Comparison of ENCODE assay signal across 8 mouse cellular contexts in genomic region chr2:163203635-163204547, GRCm38 (mm10). TPM values are rescaled to one million over a fixed set of nuclear protein-coding genes. Genes with fewer than 3 reads are reported as not detected.
DNase-seq lines count a peak whose midpoint lies in the region; ATAC-seq and TF ChIP-seq lines count a peak whose summit lies in the region.

No protein-coding gene starts in this region.

- no peaks in the 10 kb centered on the region for H3K9me3 ChIP-seq in forebrain, embryonic 16.5 days (ENCODE audit: control insufficient read depth, low read length)
- no peaks in the 10 kb centered on the region; the same call in 1 of the 2 replicates for H3K9me3 ChIP-seq in limb, embryonic 10.5 days (replicated peaks)
- H3K9me3 ChIP-seq in midbrain, embryonic 16.5 days (replicated peaks; ENCODE audit: control insufficient read depth, low read length, poor library complexity, severe bottlenecking): peaks cover 7% of the 10 kb centered on the region; the same call in 1 of the 2 replicates

- peak; percentile 21 for ATAC-seq in forebrain, embryonic 16.5 days
- 0 out of 2 replicates have a peak, but pooled peaks have one; percentile 15 for ATAC-seq in midbrain, embryonic 16.5 days
- no peak for ATAC-seq in erythroid progenitor cell, adult 5-6 weeks (replicated peaks; ENCODE audit: low FRiP score, poor library complexity, severe bottlenecking)

- DNase-seq in layer of hippocampus, adult 2 months (ENCODE audit: low spot score in 2 of 2): no peak
- DNase-seq in layer of hippocampus, adult 11-12 months (ENCODE audit: low spot score): no peak
- DNase-seq in adrenal gland, postnatal 14 days: peak; percentile 47
- peak; percentile 59 for DNase-seq in limb, embryonic 10.5 days (ENCODE audit: low spot score)
- no peak for DNase-seq in spleen, postnatal 4 days (ENCODE audit: low spot score in 2 of 2)

- H3K36me3 ChIP-seq in forebrain, embryonic 16.5 days (ENCODE audit: control insufficient read depth, insufficient read depth): no peaks in the 10 kb centered on the region
- no peaks in the 10 kb centered on the region for H3K36me3 ChIP-seq in limb, embryonic 10.5 days
- no peaks in the 10 kb centered on the region for H3K36me3 ChIP-seq in midbrain, embryonic 16.5 days (ENCODE audit: control insufficient read depth, insufficient read depth, low read length)

- under 1% methylated on average over 74 of the region's 75 CpGs for WGBS in forebrain, embryonic 16.5 days
- 1% methylated on average over 75 of the region's 75 CpGs for WGBS in limb, embryonic 10.5 days
- WGBS in midbrain, embryonic 16.5 days: under 1% methylated on average over 75 of the region's 75 CpGs

- peaks cover 33% of the 10 kb centered on the region for H3K4me1 ChIP-seq in forebrain, embryonic 16.5 days (replicated peaks; ENCODE audit: control insufficient read depth, insufficient read depth, low read length)
- H3K4me1 ChIP-seq in limb, embryonic 10.5 days: peaks cover 33% of the 10 kb centered on the region
- peaks cover 31% of the 10 kb centered on the region for H3K4me1 ChIP-seq in midbrain, embryonic 16.5 days (ENCODE audit: control insufficient read depth, insufficient read depth, low read length)

- TF ChIP-seq CTCF in layer of hippocampus, adult 2 months (conservative IDR thresholded peaks at IDR 0.05): no peak

- peak overlapping the region; percentile 69 for H3K4me2 ChIP-seq in forebrain, embryonic 16.5 days (ENCODE audit: low read length)
- H3K4me2 ChIP-seq in midbrain, embryonic 16.5 days (ENCODE audit: low read length): peak overlapping the region; percentile 77

- peak overlapping the region; percentile 80 for H3K27ac ChIP-seq in layer of hippocampus, adult 2 months
- no peak overlapping the region for H3K27ac ChIP-seq in forebrain, embryonic 16.5 days (ENCODE audit: low read length)
- H3K27ac ChIP-seq in limb, embryonic 10.5 days: no peak overlapping the region
- H3K27ac ChIP-seq in midbrain, embryonic 16.5 days (ENCODE audit: low read length): peak overlapping the region; percentile 78

- peaks cover 11% of the 10 kb centered on the region for H3K27me3 ChIP-seq in forebrain, embryonic 16.5 days (replicated peaks; ENCODE audit: control insufficient read depth, insufficient read depth, low read length)
- peaks cover 86% of the 10 kb centered on the region for H3K27me3 ChIP-seq in limb, embryonic 10.5 days (ENCODE audit: low read depth, poor library complexity, severe bottlenecking)
- no peaks in the 10 kb centered on the region for H3K27me3 ChIP-seq in midbrain, embryonic 16.5 days (ENCODE audit: control insufficient read depth, insufficient read depth, low read depth, low read length)

- H3K9ac ChIP-seq in forebrain, embryonic 16.5 days (replicated peaks; ENCODE audit: low read depth, low read length): peak overlapping the region; percentile 43
- H3K9ac ChIP-seq in midbrain, embryonic 16.5 days (ENCODE audit: low read depth, low read length): peak overlapping the region; percentile 84

- H3K4me3 ChIP-seq in layer of hippocampus, adult 2 months: peak overlapping the region; percentile 62
- peak overlapping the region; percentile 45 for H3K4me3 ChIP-seq in forebrain, embryonic 16.5 days (replicated peaks; ENCODE audit: low read length)
- H3K4me3 ChIP-seq in limb, embryonic 10.5 days: peak overlapping the region; percentile 58
- peak overlapping the region; percentile 70 for H3K4me3 ChIP-seq in midbrain, embryonic 16.5 days (ENCODE audit: low read depth, low read length)

RNA-seq across cellular contexts. Expression of gene Tox2, which starts 1.0 kb away (rescaled TPM):
- total RNA-seq in layer of hippocampus, adult 2 months (2021): 10 to 100 TPM; 20.8 to 21.3 TPM
- total RNA-seq in adrenal gland, postnatal 14 days (2021): 5.0 and 9.4 TPM in 2 replicates
- 17.6 and 22.9 TPM in 2 replicates for polyA plus RNA-seq in forebrain, embryonic 16.5 days (2015; fragmentation: Nextera tagmentation; extraction: Ambion mirVana)
- polyA plus RNA-seq in limb, embryonic 10.5 days (2016; fragmentation: Nextera tagmentation; extraction: Ambion mirVana): 0.48 and 1.8 TPM in 2 replicates
- 54.5 and 55.3 TPM in 2 replicates for polyA plus RNA-seq in midbrain, embryonic 16.5 days (2015; fragmentation: Nextera tagmentation; extraction: Ambion mirVana)
- total RNA-seq in erythroid progenitor cell, adult 5-6 weeks (2015; ENCODE audit: low replicate concordance): not detected in 2 replicates
- total RNA-seq in erythroid progenitor cell, adult 5-6 weeks (2017; ENCODE audit: low replicate concordance): not detected in 2 replicates

Comparison
In these comparisons a context has a peak if more than half of its experiments do, and no peak if none do; other contexts are left out.
1. DNase-seq: peak in adrenal gland, postnatal 14 days (single experiment) and limb, embryonic 10.5 days (single experiment); none in layer of hippocampus, adult 2 months (0 of 2), layer of hippocampus, adult 11-12 months (single experiment) and spleen, postnatal 4 days (0 of 2).
2. H3K27ac ChIP-seq: peak in layer of hippocampus, adult 2 months (single experiment) and midbrain, embryonic 16.5 days (single experiment); none in forebrain, embryonic 16.5 days (single experiment) and limb, embryonic 10.5 days (single experiment).
3. Peak in every context shown above with its lines, with median percentiles within 50 percentile points of each other: H3K4me3 ChIP-seq.